Mouse (Mus musculus) naive thymus-derived CD4-positive, alpha-beta T cell, adult 2 months (primary cell): ENCODE measurements around the gene Fbxo3.
"Not testable (repeated sequence)": the region's sequence is repeated elsewhere in the genome, so short reads cannot be mapped to it uniquely, and the experiment has no call there.

Experiments used
- DNase-seq: peaks from one replicate; pipeline ENCODE4 v3.0.0-alpha.2; 2011; ENCODE audit warnings: low read depth

Fbxo3 gene

GRCm38 (mm10) chr2:104027458-104028138 is at the start of gene Fbxo3:
Fbxo3 (plus strand) TSS chr2:104027721.
- DNase-seq, result peak; percentile 79

GRCm38 (mm10) chr2:103982250-103982649 is 45.3 kb upstream of the Fbxo3 start:
- peak; percentile 76 for DNase-seq

- no peak for DNase-seq
Observed at GRCm38 (mm10) chr2:103983146-103983545, 44.4 kb upstream of the Fbxo3 start.

- not testable (repeated sequence) for DNase-seq
Observed at GRCm38 (mm10) chr2:103987595-103987994, 39.9 kb upstream of the Fbxo3 start.

- no peak for DNase-seq
Observed at GRCm38 (mm10) chr2:103989724-103990123, 37.8 kb upstream of the Fbxo3 start.

- no peak for DNase-seq
Observed at GRCm38 (mm10) chr2:103991303-103991702, 36.2 kb upstream of the Fbxo3 start.

- no peak for DNase-seq
Observed at GRCm38 (mm10) chr2:103992162-103992561, 35.4 kb upstream of the Fbxo3 start.

GRCm38 (mm10) chr2:103992618-103993332 is 34.7 kb upstream of the Fbxo3 start:
- no peak for DNase-seq

- peak; percentile 29 for DNase-seq
Observed at GRCm38 (mm10) chr2:104001076-104001475, 26.4 kb upstream of the Fbxo3 start.

- DNase-seq, result no peak
Observed at GRCm38 (mm10) chr2:104001861-104002260, 25.7 kb upstream of the Fbxo3 start.

GRCm38 (mm10) chr2:104002711-104003413 is 24.7 kb upstream of the Fbxo3 start:
- peak; percentile 34 for DNase-seq

- DNase-seq, result no peak
Observed at GRCm38 (mm10) chr2:104007793-104008519, 19.6 kb upstream of the Fbxo3 start.

- not testable (repeated sequence) for DNase-seq
Observed at GRCm38 (mm10) chr2:104008853-104009252, 18.7 kb upstream of the Fbxo3 start.

- no peak for DNase-seq
Observed at GRCm38 (mm10) chr2:104023096-104023495, 4.4 kb upstream of the Fbxo3 start.

- DNase-seq, result no peak
Observed at GRCm38 (mm10) chr2:104024656-104025055, 2.9 kb upstream of the Fbxo3 start.

GRCm38 (mm10) chr2:104028139-104028723 is 710 bp downstream of the Fbxo3 start, which contains the start of gene 4931422A03Rik:
4931422A03Rik (minus strand) TSS chr2:104028361.
- no peak for DNase-seq

- no peak for DNase-seq
Observed at GRCm38 (mm10) chr2:104029074-104029473, 1.6 kb downstream of the Fbxo3 start.

- no peak for DNase-seq
Observed at GRCm38 (mm10) chr2:104030381-104030780, 2.9 kb downstream of the Fbxo3 start.

- DNase-seq, result no peak
Observed at GRCm38 (mm10) chr2:104032056-104032455, 4.5 kb downstream of the Fbxo3 start.

- peak; percentile 50 for DNase-seq
Observed at GRCm38 (mm10) chr2:104034832-104035472, 7.4 kb downstream of the Fbxo3 start.

GRCm38 (mm10) chr2:104035595-104035994 is 8.1 kb downstream of the Fbxo3 start:
- no peak for DNase-seq
